Mouse (Mus musculus): Measurements from ENCODE around the gene 4921536K21Rik.

DNA sequence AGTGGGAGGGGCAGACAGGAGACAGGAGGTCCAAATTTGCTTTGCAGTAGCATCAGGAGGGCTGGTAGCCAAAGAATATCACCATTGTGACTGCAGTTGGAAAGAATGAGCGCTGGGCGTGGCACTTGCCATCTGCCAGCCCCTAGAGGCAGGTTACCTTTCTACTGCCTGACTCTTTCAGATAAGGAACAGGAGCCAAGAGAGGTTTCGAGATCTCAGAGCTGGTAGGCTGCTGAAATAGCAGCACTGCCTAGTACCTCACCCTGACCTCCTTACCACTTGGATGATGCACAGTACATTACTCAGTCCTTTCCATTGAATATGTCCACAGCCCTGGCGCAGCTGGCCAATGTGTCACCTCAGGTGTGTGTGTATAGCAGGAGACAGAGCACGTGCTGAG lies 7.6 kb downstream of the 4921536K21Rik start:
- TF ChIP-seq EP300 (IDR thresholded peaks at IDR 0.05; ENCODE audit: low read depth) (no peak), CTCF (IDR thresholded peaks at IDR 0.05; ENCODE audit: low read depth) (no peak)
